Mouse (Mus musculus) embryonic stem cell, embryonic (primary cell): ENCODE data around the gene Vax2.

ENCODE experiments used
- CTCF ChIA-PET, 4 experiments: fragments of 300-600 bp in 2 of 4; fragments of 350-600 bp in 2 of 4; sonication (Branson Sonifier 250); formaldehyde crosslinking; loops; one replicate each; lab custom pipeline; 2022; ENCODE audit warnings: inconsistent platforms in 2 of 4; lab: Charles Lee
- POLR2A ChIA-PET, 4 experiments: fragments of 300-600 bp in 2 of 4; fragments of 350-600 bp in 2 of 4; sonication (Branson Sonifier 250); formaldehyde crosslinking; loops; one replicate each; lab custom pipeline; 2022; ENCODE audit warnings: antibody characterized with exemption in 4 of 4, inconsistent platforms in 1 of 4; lab: Charles Lee

Gene Vax2

GRCm38 (mm10) chr6:83711067-83711675, at the start of gene Vax2:
Gene Vax2 (plus strand): TSS chr6:83711264.
- CTCF ChIA-PET = interaction anchor here in 3 of 4 experiments (0.5 to 2.4 kb wide), 31 partner anchors 8 to 881 kb away, joined by 3 to 27 read pairs (median 5); no protein-coding TSS in a partner anchor
- POLR2A ChIA-PET = interaction anchor here (0.6 to 16.6 kb wide), 26 partner anchors 9 to 1316 kb away, joined by 3 to 218 read pairs (median 4); partner anchors contain the start of genes Nagk (in 2 of the 4), Dguok (in 1 of the 4), Paip2b (in 1 of the 4) and Tex261 (in 1 of the 4)

- POLR2A ChIA-PET = no interaction called here
- CTCF ChIA-PET = no interaction called here
Measured at GRCm38 (mm10) chr6:83665009-83665408, 46.1 kb upstream of the Vax2 start.

- CTCF ChIA-PET = interaction anchor here (0.6 to 6.2 kb wide), 33 partner anchors 8 to 545 kb away, joined by 3 to 68 read pairs (median 4); partner anchors contain the start of genes Tex261 (in 3 of the 4), Mob1a (in 1 of the 4), Mthfd2 (in 1 of the 4) and Stambp (in 1 of the 4)
- POLR2A ChIA-PET = interaction anchor here in 1 of 4 experiments (1.1 kb wide), 1 partner anchor 90 kb away, joined by 6 read pairs; no protein-coding TSS in a partner anchor
Measured at GRCm38 (mm10) chr6:83673395-83673794, 37.7 kb upstream of the Vax2 start.

- ChIA-PET CTCF (interaction anchor here in 3 of 4 experiments (0.6 to 1.8 kb wide), 4 partner anchors 13 to 95 kb away, joined by 3 to 6 read pairs (median 4); no protein-coding TSS in a partner anchor), POLR2A (interaction anchor here in 1 of 4 experiments (1.4 kb wide), 1 partner anchor 14 kb away, joined by 3 read pairs; no protein-coding TSS in a partner anchor)
Measured at GRCm38 (mm10) chr6:83677757-83678156, 33.3 kb upstream of the Vax2 start, which contains the start of gene Cd207. Gene Cd207 (minus strand): TSS chr6:83677857.

- ChIA-PET POLR2A (interaction anchor here in 2 of 4 experiments (0.8 to 1.7 kb wide), 3 partner anchors 28 to 106 kb away, joined by 3 to 4 read pairs (median 4); partner anchors contain the start of gene Nagk (in 1 of the 2)), CTCF (interaction anchor here (0.5 to 4.3 kb wide), 26 partner anchors 8 to 107 kb away, joined by 3 to 35 read pairs (median 8); partner anchors contain the start of genes Tex261 (in 2 of the 4) and Vax2 (in 2 of the 4))
Measured at GRCm38 (mm10) chr6:83689374-83689773, 21.7 kb upstream of the Vax2 start.

- POLR2A ChIA-PET = interaction anchor here in 3 of 4 experiments (0.6 to 1.7 kb wide), 8 partner anchors 27 to 1648 kb away, joined by 3 to 4 read pairs (median 3); partner anchors contain the start of genes Nagk (in 1 of the 3) and Tex261 (in 1 of the 3)
Measured at GRCm38 (mm10) chr6:83690277-83690676, 20.8 kb upstream of the Vax2 start.

GRCm38 (mm10) chr6:83690936-83691335, 20.1 kb upstream of the Vax2 start:
- CTCF ChIA-PET = interaction anchor here (0.6 to 4.3 kb wide), 42 partner anchors 9 to 375 kb away, joined by 3 to 35 read pairs (median 5); partner anchors contain the start of genes Tex261 (in 4 of the 4), Vax2 (in 2 of the 4), Cd207 (in 1 of the 4) and Zfp638 (in 1 of the 4)
- POLR2A ChIA-PET = interaction anchor here in 3 of 4 experiments (0.5 to 1.7 kb wide), 10 partner anchors 12 to 1648 kb away, joined by 3 to 4 read pairs (median 3); partner anchors contain the start of gene Tex261 (in 1 of the 3)

More at GRCm38 (mm10) chr6:83690277-83690676, 20.8 kb upstream of the Vax2 start:
- CTCF ChIA-PET = interaction anchor here (0.5 to 4.3 kb wide), 56 partner anchors 8 to 769 kb away, joined by 3 to 35 read pairs (median 4); partner anchors contain the start of genes Tex261 (in 4 of the 4), Vax2 (in 3 of the 4), Cd207 (in 1 of the 4) and Zfp638 (in 1 of the 4)

GRCm38 (mm10) chr6:83692962-83693361, 18.1 kb upstream of the Vax2 start:
- POLR2A ChIA-PET = interaction anchor here in 2 of 4 experiments (1.2 to 13.0 kb wide), 3 partner anchors 10 to 20 kb away, joined by 3 to 218 read pairs (median 4); partner anchors contain the start of gene Vax2 (in 1 of the 2)

GRCm38 (mm10) chr6:83693835-83694234, 17.2 kb upstream of the Vax2 start:
- POLR2A ChIA-PET = interaction anchor here in 3 of 4 experiments (0.5 to 13.0 kb wide), 7 partner anchors 12 to 37 kb away, joined by 3 to 218 read pairs (median 3); partner anchors contain the start of gene Vax2 (in 2 of the 3)
- CTCF ChIA-PET = interaction anchor here (0.5 to 5.4 kb wide), 49 partner anchors 9 to 368 kb away, joined by 3 to 56 read pairs (median 4); partner anchors contain the start of genes Vax2 (in 3 of the 4), Nagk (in 2 of the 4), Tex261 (in 2 of the 4) and Atp6v1b1 (in 1 of the 4)

More at GRCm38 (mm10) chr6:83692962-83693361, 18.1 kb upstream of the Vax2 start:
- CTCF ChIA-PET = interaction anchor here in 3 of 4 experiments (0.6 to 5.4 kb wide), 13 partner anchors 11 to 110 kb away, joined by 3 to 56 read pairs (median 7); partner anchors contain the start of gene Tex261 (in 2 of the 3)

- POLR2A ChIA-PET = interaction anchor here in 2 of 4 experiments (0.9 to 13.0 kb wide), 13 partner anchors 15 to 370 kb away, joined by 3 to 218 read pairs (median 7); partner anchors contain the start of genes Tex261 (in 2 of the 2), Vax2 (in 2 of the 2), Atp6v1b1 (in 1 of the 2) and Mob1a (in 1 of the 2)
Measured at GRCm38 (mm10) chr6:83695731-83696130, 15.3 kb upstream of the Vax2 start.

GRCm38 (mm10) chr6:83696684-83697083, 14.4 kb upstream of the Vax2 start:
- POLR2A ChIA-PET = interaction anchor here (0.6 to 13.0 kb wide), 20 partner anchors 14 to 371 kb away, joined by 3 to 218 read pairs (median 6); partner anchors contain the start of genes Vax2 (in 3 of the 4), Nagk (in 2 of the 4), Paip2b (in 2 of the 4) and Tex261 (in 2 of the 4)
- CTCF ChIA-PET = interaction anchor here (0.5 to 5.4 kb wide), 19 partner anchors 8 to 387 kb away, joined by 3 to 56 read pairs (median 4); partner anchors contain the start of genes Tex261 (in 3 of the 4) and Vax2 (in 2 of the 4)

More at GRCm38 (mm10) chr6:83695731-83696130, 15.3 kb upstream of the Vax2 start:
- CTCF ChIA-PET = interaction anchor here (0.5 to 5.4 kb wide), 20 partner anchors 9 to 377 kb away, joined by 3 to 56 read pairs (median 4); partner anchors contain the start of genes Tex261 (in 3 of the 4), Atp6v1b1 (in 1 of the 4) and Vax2 (in 1 of the 4)

- ChIA-PET CTCF (interaction anchor here (0.6 to 3.8 kb wide), 20 partner anchors 13 to 392 kb away, joined by 3 to 41 read pairs (median 5); partner anchors contain the start of genes Tex261 (in 3 of the 4), Vax2 (in 2 of the 4) and Ankrd53 (in 1 of the 4)), POLR2A (interaction anchor here in 3 of 4 experiments (0.5 to 13.0 kb wide), 41 partner anchors 9 to 1754 kb away, joined by 3 to 218 read pairs (median 5); partner anchors contain the start of genes Vax2 (in 3 of the 3), Mob1a (in 2 of the 3), Mthfd2 (in 2 of the 3) and Tex261 (in 2 of the 3))
Measured at GRCm38 (mm10) chr6:83697932-83698331, 13.1 kb upstream of the Vax2 start.

GRCm38 (mm10) chr6:83699971-83700370, 11.1 kb upstream of the Vax2 start:
- CTCF ChIA-PET = interaction anchor here in 1 of 4 experiments (0.8 to 3.2 kb wide), 3 partner anchors 11 to 31 kb away, joined by 3 to 13 read pairs (median 5); partner anchors contain the start of gene Vax2

GRCm38 (mm10) chr6:83701001-83701400, 10.1 kb upstream of the Vax2 start:
- ChIA-PET POLR2A (interaction anchor here in 2 of 4 experiments (1.1 to 13.0 kb wide), 6 partner anchors 12 to 68 kb away, joined by 3 to 218 read pairs (median 5); partner anchors contain the start of gene Vax2 (in 2 of the 2)), CTCF (interaction anchor here in 2 of 4 experiments (1.2 to 3.2 kb wide), 9 partner anchors 10 to 118 kb away, joined by 3 to 13 read pairs (median 5); partner anchors contain the start of gene Vax2 (in 2 of the 2))

More at GRCm38 (mm10) chr6:83699971-83700370, 11.1 kb upstream of the Vax2 start:
- POLR2A ChIA-PET = interaction anchor here in 3 of 4 experiments (0.6 to 13.0 kb wide), 9 partner anchors 13 to 723 kb away, joined by 3 to 218 read pairs (median 4); partner anchors contain the start of gene Vax2 (in 2 of the 3)

- POLR2A ChIA-PET = interaction anchor here in 3 of 4 experiments (0.5 to 13.0 kb wide), 11 partner anchors 8 to 188 kb away, joined by 3 to 218 read pairs (median 4); partner anchors contain the start of genes Vax2 (in 3 of the 3), Ankrd53 (in 1 of the 3), Nagk (in 1 of the 3) and Tex261 (in 1 of the 3)
- CTCF ChIA-PET = interaction anchor here (0.6 to 4.0 kb wide), 14 partner anchors 8 to 424 kb away, joined by 3 to 18 read pairs (median 4); partner anchors contain the start of genes Tex261 (in 1 of the 4) and Vax2 (in 1 of the 4)
Measured at GRCm38 (mm10) chr6:83702146-83702999, 8.7 kb upstream of the Vax2 start.
